Mouse (Mus musculus): Measurements from ENCODE around the gene Zbtb7b.

Zbtb7b gene

DNA sequence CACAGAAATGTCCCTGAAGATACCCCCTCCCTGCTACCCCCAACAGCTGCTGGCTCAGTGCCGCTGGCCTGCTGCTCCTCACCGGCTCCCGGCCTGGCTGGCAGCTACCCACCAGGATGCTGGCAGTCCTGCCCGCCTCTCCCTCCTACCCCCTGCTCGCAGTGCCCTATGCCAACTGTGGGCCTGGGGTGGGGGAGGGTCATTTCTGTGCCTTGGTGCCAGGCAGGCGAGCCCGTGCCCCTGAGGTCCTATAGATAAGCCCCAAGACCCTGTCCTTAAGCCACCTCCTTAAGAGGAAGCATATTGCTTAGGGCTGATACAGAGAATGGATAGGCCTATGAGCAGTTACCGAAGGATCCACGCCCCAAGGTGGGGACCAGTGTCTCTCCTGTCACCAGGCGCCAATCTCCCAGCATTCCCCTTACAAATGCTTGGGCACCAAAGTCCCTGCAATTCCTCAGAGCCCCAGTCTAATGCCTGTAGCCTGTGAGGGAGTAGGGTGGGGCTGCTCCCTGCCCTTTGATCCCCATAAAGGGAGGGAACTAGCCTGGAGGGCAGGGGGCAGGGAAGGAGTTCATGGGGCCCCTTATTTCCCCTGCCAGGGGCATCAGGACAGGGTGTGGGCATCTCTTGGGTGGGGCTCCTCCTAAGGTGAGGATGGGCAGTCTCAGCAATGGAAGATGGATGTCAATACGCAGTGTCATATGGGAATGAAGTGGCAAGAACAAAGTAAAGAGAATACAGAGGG is 6.3 kb downstream of the Zbtb7b start:
- CTCF ChIA-PET = interaction anchor here in 3 of 4 experiments (0.6 to 9.2 kb wide), 9 partner anchors 8 to 93 kb away, joined by 3 to 148 read pairs (median 4); partner anchors contain the start of genes Adam15 (in 1 of the 3) and Pbxip1 (in 1 of the 3)
- POLR2A ChIA-PET = interaction anchor here in 3 of 4 experiments (0.6 to 13.6 kb wide), 19 partner anchors 6 to 1048 kb away, joined by 3 to 189 read pairs (median 4); partner anchors contain the start of genes Cks1b (in 3 of the 3), Shc1 (in 3 of the 3), Adam15 (in 1 of the 3) and Fdps (in 1 of the 3)

DNA sequence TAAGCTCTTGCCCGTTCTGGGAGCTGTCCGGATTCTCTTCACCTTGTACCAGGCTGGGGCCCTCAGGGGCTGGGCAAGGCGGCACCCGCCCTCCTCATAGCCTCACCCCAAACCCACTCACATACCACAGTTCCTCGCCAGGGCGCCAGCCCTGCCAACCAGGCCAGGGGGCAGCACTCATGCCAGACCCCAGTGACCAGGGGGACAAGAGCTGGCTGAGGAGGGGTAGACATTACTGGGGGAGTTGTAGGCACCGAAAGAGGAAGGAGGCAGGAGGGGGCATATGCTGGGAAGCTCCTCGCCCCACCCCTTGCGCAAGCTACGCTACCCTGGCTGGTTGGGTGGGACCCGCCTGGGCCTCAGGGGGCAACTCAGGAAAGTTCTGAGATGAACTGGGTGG is 6.9 kb downstream of the Zbtb7b start:
- CTCF ChIA-PET = interaction anchor here in 3 of 4 experiments (0.6 to 1.7 kb wide), 5 partner anchors 9 to 46 kb away, joined by 3 to 6 read pairs (median 5); no protein-coding TSS in a partner anchor
- POLR2A ChIA-PET = interaction anchor here in 3 of 4 experiments (0.6 to 13.6 kb wide), 10 partner anchors 6 to 1047 kb away, joined by 3 to 189 read pairs (median 4); partner anchors contain the start of genes Adam15 (in 1 of the 3) and Zbtb7b (in 1 of the 3)

DNA sequence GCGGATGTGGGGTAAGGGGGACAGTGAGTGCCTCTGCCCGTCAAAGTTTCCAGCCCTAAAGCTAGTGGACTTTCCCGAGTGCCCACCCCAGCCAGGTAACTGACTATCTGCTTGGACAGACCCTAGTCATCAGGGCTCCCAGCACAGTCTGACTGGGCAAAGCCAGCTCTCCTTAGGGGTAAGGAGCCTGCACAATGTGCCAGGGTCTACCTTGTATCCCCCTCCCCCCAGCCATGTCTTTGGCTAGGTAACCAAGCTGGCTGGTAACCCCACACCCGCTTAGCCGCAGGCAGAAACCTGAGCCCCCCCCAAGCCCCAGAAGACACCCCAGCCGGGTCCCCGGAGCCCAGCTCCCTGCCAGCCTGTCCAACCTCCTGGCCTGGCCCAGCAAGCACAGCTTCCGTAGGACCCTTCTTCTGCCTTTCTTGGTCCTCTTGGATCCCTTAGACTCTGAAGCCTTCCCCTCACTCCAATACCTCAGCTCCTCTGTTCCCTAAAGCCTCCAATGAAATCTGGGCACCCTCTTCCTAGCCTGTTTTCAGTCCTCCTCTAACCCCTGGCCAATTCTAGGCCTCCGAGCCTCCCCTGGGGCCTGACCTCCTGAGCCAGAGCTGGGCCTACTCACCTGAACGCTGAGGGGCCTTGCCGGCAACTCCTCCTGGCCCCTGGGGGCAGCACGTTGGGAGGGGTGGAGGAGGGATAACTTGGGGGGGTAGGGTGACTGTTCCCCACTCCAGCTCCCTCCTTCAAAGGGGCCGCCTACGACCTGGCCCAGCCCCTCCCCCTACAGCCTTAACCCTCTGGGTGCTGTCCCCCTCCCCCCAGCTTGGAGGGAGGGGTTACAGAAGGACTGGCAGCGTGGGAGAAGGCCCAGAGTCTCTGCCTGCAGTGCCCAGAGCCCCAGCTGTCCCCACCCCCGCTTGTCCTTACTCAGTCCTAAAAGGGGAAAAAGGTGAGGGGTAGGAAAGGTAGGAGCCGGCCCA is 7.8 kb downstream of the Zbtb7b start:
- CTCF ChIA-PET = interaction anchor here (0.5 to 3.9 kb wide), 11 partner anchors 8 to 95 kb away, joined by 3 to 10 read pairs (median 4); no protein-coding TSS in a partner anchor
- POLR2A ChIA-PET = interaction anchor here in 2 of 4 experiments (0.6 to 13.6 kb wide), 21 partner anchors 7 to 762 kb away, joined by 3 to 189 read pairs (median 4); partner anchors contain the start of genes Adam15 (in 2 of the 2), Cks1b (in 1 of the 2), Efna3 (in 1 of the 2) and Efna4 (in 1 of the 2)

DNA sequence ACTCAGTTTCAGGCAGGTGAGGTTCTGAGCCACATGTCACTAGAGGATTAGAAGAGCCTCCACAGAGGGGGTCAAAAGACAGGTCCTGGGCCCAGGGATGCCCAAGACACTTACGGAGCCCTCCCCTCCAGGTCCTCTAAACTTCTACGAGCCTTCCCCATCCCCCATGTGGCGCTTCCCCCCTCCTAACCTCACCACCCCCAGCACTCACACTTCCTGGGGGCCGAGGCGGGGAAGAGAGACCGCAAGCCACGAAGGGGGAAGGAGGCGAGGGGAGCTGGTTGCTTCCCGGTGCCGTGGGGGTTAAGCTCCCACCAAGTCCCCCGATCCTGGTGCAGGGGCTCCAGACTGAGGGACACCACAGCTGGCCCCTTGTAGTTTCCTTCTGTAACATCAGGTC is 9.1 kb downstream of the Zbtb7b start:
- POLR2A ChIA-PET = interaction anchor here in 2 of 4 experiments (0.8 to 13.6 kb wide), 9 partner anchors 8 to 65 kb away, joined by 3 to 189 read pairs (median 8); partner anchors contain the start of genes Zbtb7b (in 2 of the 2), Adam15 (in 1 of the 2), Cks1b (in 1 of the 2) and Shc1 (in 1 of the 2)
- CTCF ChIA-PET = interaction anchor here in 2 of 4 experiments (0.6 to 3.9 kb wide), 6 partner anchors 11 to 166 kb away, joined by 3 to 10 read pairs (median 6); no protein-coding TSS in a partner anchor

DNA sequence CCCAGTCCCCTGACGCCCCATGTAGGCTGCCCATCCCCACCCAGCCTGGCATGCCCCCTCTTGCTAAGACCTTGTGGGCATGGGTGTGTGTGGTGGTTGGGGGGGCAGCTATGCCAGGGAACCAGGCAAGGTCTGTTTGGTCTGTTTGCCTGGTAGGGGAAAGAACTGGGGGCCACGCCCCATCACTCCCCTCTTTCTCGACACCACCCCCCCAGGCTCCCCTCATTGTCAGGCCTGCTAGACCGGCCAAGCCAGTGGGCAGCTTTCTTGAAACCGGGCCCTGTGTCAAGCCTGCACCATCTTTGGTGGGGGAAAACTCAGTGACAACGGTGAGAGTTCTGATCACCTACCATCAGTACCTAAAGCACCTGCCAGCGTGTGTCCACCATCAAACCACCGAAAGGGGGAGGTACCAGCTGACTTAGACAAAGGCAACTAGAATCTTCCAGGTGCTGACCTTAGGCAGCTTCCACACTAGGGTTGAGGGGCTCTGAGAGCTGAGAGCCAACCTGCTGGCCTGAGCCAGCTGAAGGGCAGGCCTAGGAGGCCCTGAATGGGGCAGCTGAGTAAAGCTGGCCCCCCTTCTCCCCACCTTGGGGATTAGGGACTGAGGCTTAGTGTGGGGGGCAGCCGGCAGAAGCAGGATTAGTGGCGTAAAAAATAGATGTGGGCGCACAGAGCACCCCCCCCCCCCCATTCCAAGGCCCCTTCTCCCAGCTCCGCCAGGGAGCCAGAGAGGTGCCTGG is 10.1 kb downstream of the Zbtb7b start:
- CTCF ChIA-PET = interaction anchor here (0.6 to 3.9 kb wide), 10 partner anchors 12 to 165 kb away, joined by 3 to 15 read pairs (median 6); no protein-coding TSS in a partner anchor

DNA sequence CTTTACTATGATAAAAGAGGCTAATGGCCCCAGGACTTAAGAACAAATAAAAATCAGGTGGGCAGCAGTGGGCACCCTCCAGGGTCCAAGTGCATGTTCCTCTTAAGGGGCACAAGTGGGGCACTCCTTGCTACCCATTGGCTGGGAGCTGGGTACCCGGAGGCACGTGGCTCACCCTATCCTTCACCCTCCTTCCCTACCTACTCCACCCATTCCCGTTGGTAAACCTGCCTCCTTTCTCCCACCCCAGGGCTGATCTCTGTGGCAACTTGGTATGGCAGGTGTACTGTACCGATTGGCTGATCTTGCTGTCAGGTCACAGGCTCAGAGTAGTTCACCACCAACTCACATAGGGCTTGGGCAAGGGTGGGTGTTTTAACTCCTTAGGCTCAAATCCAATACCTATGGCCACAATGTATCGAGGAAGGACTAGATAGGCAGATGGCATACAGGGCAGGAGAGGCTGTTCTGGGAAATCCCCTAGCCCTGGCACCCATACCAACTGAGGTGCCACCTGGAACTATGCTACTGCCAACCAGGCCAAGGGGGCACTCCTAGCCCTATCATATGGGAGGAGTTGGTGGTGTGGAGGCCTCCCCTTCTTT is 10.8 kb downstream of the Zbtb7b start:
- ChIA-PET CTCF (interaction anchor here (0.6 to 6.4 kb wide), 11 partner anchors 9 to 730 kb away, joined by 3 to 148 read pairs (median 6); partner anchors contain the start of gene Zbtb7b (in 2 of the 4)), POLR2A (interaction anchor here (0.8 to 13.6 kb wide), 42 partner anchors 8 to 666 kb away, joined by 3 to 189 read pairs (median 5); partner anchors contain the start of genes Flad1 (in 3 of the 4), Cks1b (in 2 of the 4), Pmvk (in 2 of the 4) and Shc1 (in 2 of the 4))

More for the DNA sequence above, 10.1 kb downstream of the Zbtb7b start:
- POLR2A ChIA-PET = interaction anchor here in 3 of 4 experiments (0.5 to 13.6 kb wide), 12 partner anchors 9 to 102 kb away, joined by 3 to 189 read pairs (median 8); partner anchors contain the start of genes Cks1b (in 2 of the 3), Shc1 (in 2 of the 3), Zbtb7b (in 2 of the 3) and Adam15 (in 1 of the 3)

DNA sequence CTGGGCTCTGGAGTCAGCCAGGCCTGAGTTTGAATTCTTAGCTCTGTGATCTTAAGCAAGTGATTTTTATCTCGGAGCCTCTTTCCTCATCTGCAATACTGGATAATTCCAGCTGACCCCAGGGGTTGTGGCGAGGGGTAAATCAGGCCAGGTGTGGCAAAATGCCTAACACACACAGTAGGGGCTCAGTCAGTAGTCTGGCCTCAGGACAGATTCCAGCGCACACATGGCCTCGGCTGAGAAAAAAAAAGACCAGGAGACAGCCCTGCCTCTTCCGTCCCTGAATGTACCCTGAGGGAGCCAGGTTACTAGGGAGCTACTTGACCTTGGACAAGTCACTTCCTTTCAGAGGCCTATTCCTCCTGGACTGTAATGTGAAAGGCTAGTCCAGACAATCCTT is 11.6 kb downstream of the Zbtb7b start:
- ChIA-PET CTCF (interaction anchor here (0.5 to 6.4 kb wide), 16 partner anchors 10 to 1098 kb away, joined by 3 to 148 read pairs (median 4); partner anchors contain the start of gene Zbtb7b (in 2 of the 4)), POLR2A (interaction anchor here (0.7 to 13.6 kb wide), 58 partner anchors 8 to 667 kb away, joined by 3 to 189 read pairs (median 4); partner anchors contain the start of genes Flad1 (in 4 of the 4), Efna4 (in 3 of the 4), Cks1b (in 2 of the 4) and Pmvk (in 2 of the 4))

DNA sequence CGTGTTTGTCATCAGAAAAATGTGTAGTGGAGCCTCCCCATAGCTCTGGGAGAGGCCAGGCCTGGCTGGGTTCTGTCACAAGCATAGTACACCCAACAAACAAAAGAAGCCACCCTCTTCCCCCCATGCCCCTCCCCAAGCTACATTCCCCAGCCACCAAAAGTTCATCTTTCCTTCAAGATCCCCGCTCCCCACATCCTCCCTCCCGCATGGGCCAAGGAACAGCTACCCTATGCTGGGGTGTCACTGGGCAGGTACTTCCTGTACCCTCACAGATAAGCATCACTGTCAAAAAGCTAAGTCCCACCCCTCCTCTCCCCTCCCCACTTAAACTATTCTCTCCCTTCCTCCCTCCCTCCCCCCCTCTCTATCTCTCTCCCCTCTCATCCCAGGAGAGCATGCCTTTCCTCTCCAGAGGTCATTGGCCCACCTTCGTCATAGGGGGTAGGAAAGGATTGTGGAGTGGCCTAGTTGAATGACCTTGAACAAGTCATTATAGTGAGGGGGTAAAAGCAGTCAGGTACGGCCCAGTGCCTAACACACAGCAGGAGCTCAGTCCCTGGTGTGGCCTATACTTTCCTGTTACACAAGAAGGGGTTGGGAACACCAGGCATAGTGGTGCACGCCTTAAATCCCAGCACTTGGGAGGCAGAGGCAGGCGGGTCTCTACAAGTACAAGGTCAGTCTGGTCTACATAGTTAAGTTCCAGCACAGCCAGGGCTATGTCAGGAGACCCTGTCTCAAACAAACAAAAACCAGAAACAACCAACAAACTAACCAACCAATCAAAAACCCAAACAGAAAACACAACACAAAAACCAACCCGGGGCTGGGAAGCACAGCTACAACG is 12.3 kb downstream of the Zbtb7b start:
- ChIA-PET CTCF (interaction anchor here (0.5 to 6.4 kb wide), 17 partner anchors 9 to 1097 kb away, joined by 3 to 148 read pairs (median 6); partner anchors contain the start of gene Zbtb7b (in 2 of the 4)), POLR2A (interaction anchor here (0.6 to 13.6 kb wide), 65 partner anchors 8 to 834 kb away, joined by 3 to 189 read pairs (median 4); partner anchors contain the start of genes Flad1 (in 4 of the 4), Efna4 (in 3 of the 4), Cks1b (in 2 of the 4) and Pmvk (in 2 of the 4))

DNA sequence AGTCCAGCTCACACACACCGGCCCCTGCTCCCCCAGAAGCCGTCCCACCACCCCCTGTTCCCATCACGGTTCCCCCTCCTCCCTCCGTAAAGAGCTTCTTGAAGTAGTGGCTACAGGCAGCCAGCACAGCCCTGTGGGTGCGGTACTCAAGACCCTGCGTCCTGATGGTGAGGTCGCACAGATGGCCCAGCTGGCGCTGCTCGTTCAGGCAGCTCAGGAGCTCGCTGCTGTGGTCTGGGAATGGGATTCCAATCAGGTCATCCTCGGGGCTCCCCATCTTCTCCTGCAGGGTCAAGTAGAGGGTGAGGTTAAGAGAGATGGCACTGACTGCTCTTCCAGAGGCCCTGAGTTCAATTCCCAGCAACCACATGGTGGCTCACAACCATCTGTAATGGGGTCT is 13.3 kb downstream of the Zbtb7b start:
- ChIA-PET POLR2A (interaction anchor here in 3 of 4 experiments (0.7 to 13.6 kb wide), 23 partner anchors 8 to 335 kb away, joined by 3 to 189 read pairs (median 7); partner anchors contain the start of genes Adam15 (in 2 of the 3), Cks1b (in 2 of the 3), Shc1 (in 2 of the 3) and Zbtb7b (in 2 of the 3)), CTCF (interaction anchor here in 3 of 4 experiments (0.6 to 6.4 kb wide), 9 partner anchors 12 to 685 kb away, joined by 3 to 148 read pairs (median 4); partner anchors contain the start of gene Zbtb7b (in 1 of the 3))

DNA sequence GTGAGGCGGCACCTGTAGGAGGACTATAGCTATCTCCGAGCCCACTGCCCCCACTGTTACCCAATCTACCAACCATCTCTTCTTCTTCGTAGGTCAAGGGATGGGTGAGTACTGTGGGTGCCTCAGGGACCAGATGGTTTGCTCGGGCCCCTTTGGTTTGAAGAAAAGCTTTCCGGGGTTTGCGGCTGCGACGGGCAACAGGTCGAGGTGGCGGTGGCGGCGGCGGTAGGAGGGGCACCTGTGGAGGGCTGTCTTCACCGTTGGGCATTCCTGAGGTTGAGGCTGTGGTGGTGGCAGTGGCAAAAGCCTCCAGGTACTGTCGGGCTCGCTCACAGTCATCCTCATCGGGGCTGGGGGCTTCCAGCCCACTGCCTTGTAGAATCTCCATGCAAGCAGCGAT is 13.9 kb downstream of the Zbtb7b start:
- ChIA-PET POLR2A (interaction anchor here in 3 of 4 experiments (0.6 to 13.6 kb wide), 22 partner anchors 8 to 335 kb away, joined by 3 to 189 read pairs (median 6); partner anchors contain the start of genes Adam15 (in 2 of the 3), Zbtb7b (in 2 of the 3), Cks1b (in 1 of the 3) and Efna3 (in 1 of the 3)), CTCF (interaction anchor here in 2 of 4 experiments (0.6 to 6.4 kb wide), 8 partner anchors 12 to 108 kb away, joined by 3 to 148 read pairs (median 4); partner anchors contain the start of gene Zbtb7b (in 1 of the 2))

DNA sequence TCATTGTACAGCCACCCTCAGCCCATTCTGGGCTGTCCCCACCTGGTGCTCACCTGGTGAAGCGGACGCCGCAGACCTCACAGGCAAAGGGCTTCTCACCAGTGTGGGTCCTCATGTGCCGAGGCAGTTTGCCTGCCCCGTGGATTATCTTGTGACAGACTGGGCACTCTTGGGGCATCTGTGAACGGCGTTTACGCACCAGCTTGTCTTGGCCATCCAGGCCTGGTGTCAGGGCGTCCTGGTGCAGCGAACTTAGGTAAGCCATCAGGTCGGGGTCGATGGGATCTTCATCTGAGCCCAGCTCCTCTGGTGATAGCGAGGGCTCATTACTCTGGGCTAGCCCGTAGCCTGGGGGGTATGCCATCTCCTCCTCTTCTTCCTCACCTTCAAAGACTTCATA is 14.3 kb downstream of the Zbtb7b start:
- POLR2A ChIA-PET = interaction anchor here in 2 of 4 experiments (0.6 to 13.6 kb wide), 22 partner anchors 9 to 154 kb away, joined by 3 to 189 read pairs (median 6); partner anchors contain the start of genes Adam15 (in 2 of the 2), Cks1b (in 2 of the 2), Shc1 (in 2 of the 2) and Zbtb7b (in 2 of the 2)
- CTCF ChIA-PET = interaction anchor here (0.6 to 6.4 kb wide), 10 partner anchors 11 to 101 kb away, joined by 3 to 148 read pairs (median 4); partner anchors contain the start of gene Zbtb7b (in 1 of the 4)

DNA sequence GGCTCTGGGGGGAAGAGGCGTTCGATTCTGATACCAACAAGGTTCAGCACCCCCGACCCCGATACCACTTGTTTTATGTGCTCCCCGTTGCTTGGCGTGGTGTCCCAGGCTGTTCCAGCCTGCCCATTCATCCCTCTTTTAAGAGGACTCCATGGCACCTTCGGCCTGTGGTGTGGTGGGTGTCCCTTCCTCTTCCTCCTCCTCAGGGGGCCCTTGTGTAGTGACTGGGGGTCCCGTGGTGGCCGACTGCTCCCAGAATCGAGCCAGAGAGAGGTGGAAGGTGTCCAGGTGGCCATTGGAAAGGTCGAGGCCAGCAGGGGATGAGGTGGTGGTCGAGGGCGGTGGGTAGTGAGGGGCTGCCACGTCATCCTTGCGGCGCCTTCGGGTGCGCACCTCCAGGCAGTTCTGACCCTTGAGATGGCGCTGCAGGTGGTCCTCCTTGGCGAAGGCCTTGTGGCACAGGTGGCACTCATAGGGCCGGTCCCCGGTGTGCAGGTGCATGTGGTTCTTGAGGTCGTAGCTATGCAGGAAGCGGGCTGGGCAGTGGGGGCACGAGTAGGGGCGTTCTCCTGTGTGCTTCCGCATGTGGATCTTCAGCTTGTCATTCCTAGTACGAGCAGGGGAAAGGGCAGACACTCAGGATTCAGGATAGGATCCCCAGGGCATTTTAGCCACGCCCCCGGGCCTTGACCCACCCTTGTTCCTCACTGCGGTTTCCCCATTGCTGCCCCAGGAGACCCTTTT is 15.0 kb downstream of the Zbtb7b start:
- ChIA-PET POLR2A (interaction anchor here in 3 of 4 experiments (0.7 to 13.6 kb wide), 24 partner anchors 9 to 153 kb away, joined by 3 to 189 read pairs (median 6); partner anchors contain the start of genes Cks1b (in 3 of the 3), Shc1 (in 3 of the 3), Adam15 (in 2 of the 3) and Zbtb7b (in 2 of the 3)), CTCF (interaction anchor here (0.5 to 6.4 kb wide), 14 partner anchors 12 to 409 kb away, joined by 3 to 148 read pairs (median 5); partner anchors contain the start of genes Pmvk (in 1 of the 4), Thbs3 (in 1 of the 4) and Zbtb7b (in 1 of the 4))
